Mouse (Mus musculus) adrenal gland, postnatal 10 days (tissue): ENCODE results near the gene Tnfrsf8. TPM values are rescaled to one million over a fixed set of nuclear protein-coding genes. Genes with fewer than 3 reads are reported as not detected.
A peak's percentile ranks its signal among the peaks of the same experiment; 100 is the strongest.
"Not testable (repeated sequence)": the region's sequence is repeated elsewhere in the genome, so short reads cannot be mapped to it uniquely, and the experiment has no call there.

ENCODE experiments used
- DNase-seq: peaks from one replicate; pipeline ENCODE4 v3.0.0; 2021; ENCODE audit warnings: mixed read lengths
- long read RNA-seq, 2 experiments: library from polyadenylated mRNA; stranded (forward); transcript quantifications; one replicate each; pipeline ENCODE4 v2.0.0; 2021
- total RNA-seq, 2 experiments: library from RNA; stranded (reverse); gene quantifications; 2 replicates each; pipeline ENCODE4 v1.2.3; 2021

Gene Tnfrsf8
- under 1 TPM; 0.21 to 0.24 TPM for total RNA-seq
- long read RNA-seq, experiment 1 = 0 reads
- long read RNA-seq, experiment 2 = 0 reads

DNA sequence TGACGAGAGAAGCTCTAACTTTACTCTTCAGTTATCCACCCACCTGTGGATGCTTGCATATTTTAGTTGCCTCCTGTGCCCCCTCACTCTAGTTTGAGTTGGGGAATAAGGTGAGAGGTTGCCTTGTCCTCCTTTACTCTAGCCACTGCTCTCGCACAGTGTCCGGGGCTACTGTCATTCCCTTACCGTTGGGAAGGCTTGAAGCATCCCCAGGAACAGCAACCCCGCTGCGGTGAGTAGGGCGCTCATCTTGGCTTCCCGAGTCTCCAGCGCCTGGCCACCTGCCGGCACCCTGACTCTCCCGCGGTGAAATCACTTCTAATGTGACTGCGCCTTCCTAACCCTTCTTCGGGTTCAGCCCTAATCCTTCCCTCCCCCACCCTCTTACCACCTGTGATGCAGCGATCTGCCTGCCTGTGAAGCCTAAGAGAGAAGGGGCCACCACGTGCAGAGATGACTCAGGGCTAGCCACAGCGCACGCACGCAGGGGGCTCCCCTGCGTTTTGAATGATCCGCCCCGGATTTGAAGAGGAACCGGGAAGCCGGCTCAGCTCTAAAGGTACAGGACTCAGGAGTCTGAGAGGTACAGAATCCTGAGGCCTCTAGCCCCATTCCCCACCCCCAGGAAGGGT, at the start of gene Tnfrsf8:
Gene Tnfrsf8 (minus strand): TSS at position 329 of the 632 bp plus-strand sequence.
- no peak for DNase-seq

- DNase-seq = not testable (repeated sequence)
Measured at GRCm38 (mm10) chr4:145361635-145362034, 46.7 kb upstream of the Tnfrsf8 start.

DNA sequence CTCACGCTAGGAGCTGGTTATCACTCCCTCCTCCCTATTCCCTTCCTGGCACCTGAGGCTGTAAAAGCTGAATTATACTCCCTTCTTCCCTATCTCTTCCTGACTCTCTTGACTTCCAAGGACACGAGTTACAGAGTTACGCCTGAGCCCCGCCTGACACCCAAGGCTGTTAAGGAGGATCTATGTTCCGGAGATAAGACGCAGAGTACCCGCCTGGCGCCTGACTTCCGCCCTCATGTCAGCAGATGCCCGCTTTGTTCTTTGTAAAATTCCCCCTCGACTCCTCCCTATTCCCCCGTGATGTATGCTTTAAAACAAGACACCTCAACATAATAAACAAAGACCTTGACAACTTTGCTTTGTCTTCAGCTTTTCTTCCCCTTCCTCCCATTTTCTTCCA, 46.1 kb upstream of the Tnfrsf8 start:
- peak; percentile 56 for DNase-seq

DNA sequence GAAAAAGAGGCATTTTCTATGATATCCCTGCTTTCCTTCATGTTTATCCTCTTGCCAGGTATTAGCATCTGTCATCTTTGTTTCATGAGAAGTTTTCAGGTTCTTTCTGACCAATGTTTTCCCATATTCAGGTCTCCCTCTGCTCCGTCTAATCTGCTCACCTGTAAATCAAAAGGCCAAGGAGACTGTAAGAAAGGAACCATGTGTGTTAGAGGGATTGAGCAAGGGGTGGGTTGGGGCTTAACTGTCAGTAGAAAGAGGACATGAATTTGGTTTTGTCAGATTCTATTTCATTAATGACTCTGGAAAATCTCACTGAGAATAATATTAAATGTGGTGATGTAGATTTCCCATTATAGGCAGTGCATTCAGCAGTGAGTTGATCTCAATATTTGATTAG, 45.6 kb upstream of the Tnfrsf8 start:
- DNase-seq = no peak

GRCm38 (mm10) chr4:145356234-145356633, 41.3 kb upstream of the Tnfrsf8 start:
- DNase-seq = no peak

- DNase-seq = no peak
Measured at GRCm38 (mm10) chr4:145353855-145354254, 38.9 kb upstream of the Tnfrsf8 start.

- DNase-seq = no peak
Measured at GRCm38 (mm10) chr4:145344948-145345347, 30.0 kb upstream of the Tnfrsf8 start.

GRCm38 (mm10) chr4:145341879-145342809, 27.2 kb upstream of the Tnfrsf8 start:
- DNase-seq = no peak

- no peak for DNase-seq
Measured at GRCm38 (mm10) chr4:145337906-145338858, 23.2 kb upstream of the Tnfrsf8 start.

GRCm38 (mm10) chr4:145336587-145336986, 21.6 kb upstream of the Tnfrsf8 start:
- no peak for DNase-seq

- no peak for DNase-seq
Measured at GRCm38 (mm10) chr4:145336019-145336418, 21.1 kb upstream of the Tnfrsf8 start.

DNA sequence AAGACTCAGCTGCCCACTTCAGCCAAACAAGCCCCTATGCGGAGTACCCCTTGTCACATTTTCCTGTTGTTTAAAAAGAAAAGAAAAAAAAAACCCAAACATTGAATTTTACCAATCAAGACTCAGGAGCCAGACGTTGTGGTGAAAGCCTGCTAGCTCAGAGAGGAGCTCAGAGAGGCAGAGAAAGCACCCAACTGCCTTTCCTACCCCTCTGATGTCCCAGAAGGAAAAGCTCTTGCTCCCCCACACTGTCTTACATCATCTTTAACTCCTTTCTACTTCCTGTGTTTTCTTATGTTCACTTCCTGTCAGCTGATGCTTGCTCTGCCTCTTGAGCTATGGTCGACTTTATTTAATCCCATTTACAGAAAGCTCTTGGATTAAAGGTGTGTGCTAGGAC, 8.7 kb upstream of the Tnfrsf8 start:
- DNase-seq = no peak

GRCm38 (mm10) chr4:145322995-145323627, 8.1 kb upstream of the Tnfrsf8 start:
- peak; percentile 68 for DNase-seq

- no peak for DNase-seq
Measured at GRCm38 (mm10) chr4:145322211-145322610, 7.2 kb upstream of the Tnfrsf8 start.

DNA sequence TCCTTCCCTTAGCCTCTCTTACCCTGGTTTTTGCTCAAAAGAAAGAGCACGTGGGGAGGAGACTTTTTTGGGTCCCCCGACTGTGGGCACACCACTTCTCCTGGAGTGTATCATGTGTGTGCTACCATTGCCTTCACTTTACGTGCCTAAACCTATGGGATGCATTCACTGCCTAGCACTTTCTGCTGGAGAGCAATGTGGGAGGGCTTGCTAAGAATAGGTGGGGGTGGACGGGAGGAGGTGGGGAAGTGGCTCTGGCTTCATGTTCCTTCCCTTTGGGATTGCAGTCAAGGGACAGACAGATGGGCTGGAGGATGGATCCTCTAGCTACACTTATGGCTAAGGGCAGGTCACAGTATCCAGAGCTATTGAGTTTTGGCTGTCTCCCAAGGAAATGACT, 5.7 kb upstream of the Tnfrsf8 start:
- no peak for DNase-seq

GRCm38 (mm10) chr4:145319274-145320226, 4.6 kb upstream of the Tnfrsf8 start:
- DNase-seq = peak; percentile 76

GRCm38 (mm10) chr4:145316708-145317107, 1.7 kb upstream of the Tnfrsf8 start:
- no peak for DNase-seq

DNA sequence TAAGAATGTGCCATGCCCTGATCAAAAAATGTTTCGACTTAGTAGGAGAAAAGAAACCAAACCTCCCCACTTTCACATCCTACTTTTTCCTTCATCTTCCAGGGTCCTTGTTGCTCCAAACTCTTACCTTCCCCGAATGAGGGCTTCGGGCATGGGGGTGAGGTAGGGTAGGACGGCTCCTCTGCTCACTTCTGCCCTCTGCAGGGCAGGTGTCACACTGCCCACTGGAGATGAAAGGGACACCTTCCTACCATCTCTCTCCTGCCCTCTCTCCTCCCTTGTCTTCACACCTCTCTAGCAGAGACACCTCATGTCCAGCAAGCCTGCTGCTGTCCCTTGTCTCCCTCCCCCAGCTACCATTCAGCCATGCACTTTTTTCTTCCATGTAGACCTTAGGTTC, 998 bp downstream of the Tnfrsf8 start:
- no peak for DNase-seq

GRCm38 (mm10) chr4:145313256-145313655, 1.7 kb downstream of the Tnfrsf8 start:
- no peak for DNase-seq

- DNase-seq = no peak
Measured at GRCm38 (mm10) chr4:145312530-145312929, 2.4 kb downstream of the Tnfrsf8 start.

DNA sequence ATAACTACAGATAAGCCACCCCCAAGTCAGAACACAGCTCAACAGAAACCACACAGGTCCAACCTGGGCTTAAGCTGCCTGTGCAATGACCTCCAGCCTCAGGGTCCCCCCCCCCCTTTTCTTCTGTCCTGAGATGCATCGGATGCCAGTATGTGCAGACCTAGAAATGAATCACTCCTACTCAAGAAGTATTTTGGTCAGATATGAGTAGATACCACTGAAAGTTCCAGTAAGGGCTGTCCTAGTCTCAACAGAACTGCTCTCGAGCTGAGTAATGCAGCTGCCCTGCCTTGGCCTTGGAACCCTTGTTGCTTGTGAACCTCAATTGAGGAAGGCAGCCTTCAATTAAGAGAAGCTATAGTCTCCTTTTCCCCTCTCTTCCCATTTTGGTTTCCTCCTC, 4.1 kb downstream of the Tnfrsf8 start:
- no peak for DNase-seq
